Mouse (Mus musculus): ENCODE data around the gene Hes7. TPM values are rescaled to one million over a fixed set of nuclear protein-coding genes. Genes with fewer than 3 reads are reported as not detected.
A peak's percentile ranks its signal among the peaks of the same experiment; 100 is the strongest.

The Hes7 gene
- total RNA-seq (2017) = not detected in 2 replicates

DNA sequence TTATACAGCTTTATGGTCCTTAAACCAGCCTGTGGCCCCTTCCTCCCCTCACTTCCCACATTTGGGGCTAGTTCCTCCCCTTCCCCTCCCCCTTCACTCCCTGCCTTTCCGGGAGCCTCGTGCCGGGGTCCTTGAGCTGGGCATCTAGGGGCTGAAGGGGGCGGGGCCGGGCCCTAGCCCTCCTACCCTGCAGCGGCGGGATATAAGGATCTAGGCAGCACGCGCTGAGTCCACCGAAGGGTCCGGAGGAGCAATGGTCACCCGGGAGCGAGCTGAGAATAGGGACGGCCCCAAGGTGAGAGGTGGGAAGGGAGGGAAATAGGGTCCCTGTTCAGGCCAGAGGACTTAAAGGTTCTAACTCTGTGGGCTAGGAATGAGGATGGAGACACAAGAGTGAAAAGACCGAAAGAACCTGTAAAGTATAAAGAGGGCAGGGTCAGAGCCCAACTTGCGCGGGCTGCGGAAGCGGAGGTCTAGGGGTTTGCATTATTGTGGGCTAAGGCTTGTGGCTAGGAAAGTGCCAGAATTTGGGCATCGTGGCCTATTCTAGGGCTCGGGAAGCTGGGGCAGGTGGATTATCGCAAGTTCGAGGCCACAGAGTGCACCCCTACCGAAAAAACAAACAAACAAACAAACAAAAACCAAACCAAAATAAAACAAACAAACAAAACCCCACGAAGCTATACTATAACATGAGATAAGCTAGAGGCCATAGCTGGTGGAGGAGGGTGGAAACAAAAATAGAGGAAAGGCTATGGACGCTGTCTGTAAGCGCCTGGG is at the start of gene Hes7:
TSS of gene Hes7 (plus strand) at position 184 of the 780 bp plus-strand sequence.
- ATAC-seq (replicated peaks; ENCODE audit: low read depth, poor library complexity, severe bottlenecking) = no peak

DNA sequence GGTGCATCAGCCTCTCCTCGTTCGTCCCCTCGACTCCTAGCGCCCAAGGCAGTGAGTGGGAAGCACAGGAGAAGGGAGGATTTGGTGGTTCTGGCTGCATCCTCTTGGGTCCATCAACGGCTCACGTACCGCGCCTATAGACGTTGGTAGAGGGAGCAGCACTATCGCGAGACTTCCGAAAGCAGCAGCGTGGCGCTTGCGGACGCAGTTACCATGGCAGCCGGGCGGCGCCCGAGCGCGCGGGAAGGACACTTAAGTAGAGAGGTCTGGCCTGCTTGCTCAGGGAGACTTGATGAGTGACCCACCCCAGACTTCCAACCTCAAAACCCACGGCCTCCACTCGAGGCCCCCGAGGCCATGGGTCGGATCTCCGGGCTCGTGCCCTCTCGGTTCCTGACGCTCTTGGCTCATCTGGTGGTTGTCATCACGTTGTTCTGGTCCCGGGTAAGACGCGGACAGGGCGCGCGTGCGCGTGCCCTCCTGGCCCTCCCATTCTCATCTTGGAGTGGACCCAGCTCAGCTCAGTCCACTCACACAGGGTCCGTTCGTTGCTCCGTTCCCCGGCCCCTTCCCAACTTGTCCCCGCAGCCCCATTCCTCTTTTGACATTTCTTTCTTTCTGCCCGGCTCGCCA is 49.5 kb upstream of the Hes7 start, which contains the start of gene Tmem107:
TSS of gene Tmem107 (plus strand) at position 217 of the 633 bp plus-strand sequence.
- ATAC-seq (replicated peaks; ENCODE audit: low read depth, poor library complexity, severe bottlenecking) = peak; percentile 55

DNA sequence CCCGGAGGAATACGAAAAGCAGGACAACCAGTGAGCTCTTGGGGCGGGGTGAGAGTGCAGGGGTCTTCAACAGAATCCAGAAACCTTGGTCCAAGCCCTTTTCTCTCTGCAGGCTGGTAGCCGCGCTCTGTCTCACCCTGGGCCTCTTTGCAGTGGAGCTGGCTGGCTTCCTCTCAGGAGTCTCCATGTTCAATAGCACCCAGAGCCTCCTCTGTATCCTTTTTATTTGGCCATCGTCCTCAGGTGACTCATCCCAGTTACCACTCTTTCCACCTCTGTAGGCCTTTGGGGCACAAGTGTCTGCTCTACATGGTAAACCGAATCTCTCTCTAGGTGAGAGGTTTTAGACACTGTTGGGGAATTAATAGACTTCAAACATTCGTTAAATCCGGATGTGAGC is 48.9 kb upstream of the Hes7 start:
- no peak for ATAC-seq (replicated peaks; ENCODE audit: low read depth, poor library complexity, severe bottlenecking)

DNA sequence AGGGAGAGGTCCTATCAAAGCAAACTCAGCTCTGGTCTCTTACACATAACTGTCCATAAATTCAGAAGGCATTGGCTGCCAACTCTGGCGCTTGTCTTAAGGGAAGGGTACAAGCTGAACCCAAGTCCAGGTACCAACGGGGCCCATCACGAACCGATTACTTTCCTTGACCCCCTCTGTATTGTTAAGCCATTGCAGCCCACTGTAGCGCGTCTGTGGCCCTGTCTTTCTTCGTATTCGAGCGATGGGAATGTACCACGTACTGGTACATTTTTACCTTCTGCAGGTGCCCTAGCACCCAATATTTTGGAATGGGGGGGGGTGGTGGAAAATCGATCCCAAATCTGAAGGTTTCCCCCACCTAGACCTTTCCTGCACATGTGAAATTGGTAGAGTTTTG is 48.0 kb upstream of the Hes7 start:
- ATAC-seq (replicated peaks; ENCODE audit: low read depth, poor library complexity, severe bottlenecking) = no peak

DNA sequence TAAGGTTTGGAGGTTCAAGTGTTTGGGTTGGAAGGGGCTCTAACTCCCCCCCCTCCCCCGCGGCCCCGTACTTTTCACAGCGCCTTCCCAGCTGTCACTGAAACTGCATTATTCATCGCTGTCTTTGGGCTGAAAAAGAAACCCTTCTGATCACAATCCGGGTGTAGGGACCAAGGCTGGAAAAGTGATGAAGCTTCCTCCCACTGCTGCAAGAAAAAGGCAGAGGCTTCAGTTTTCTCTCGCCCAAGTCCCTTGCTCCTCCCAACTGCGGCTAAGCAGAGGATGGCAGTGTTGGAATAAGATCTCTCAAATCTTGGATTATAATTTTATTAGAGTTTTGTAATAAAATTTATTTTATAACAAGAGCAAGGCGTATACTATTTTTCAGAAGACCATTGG is 47.5 kb upstream of the Hes7 start:
- ATAC-seq (replicated peaks; ENCODE audit: low read depth, poor library complexity, severe bottlenecking) = no peak

DNA sequence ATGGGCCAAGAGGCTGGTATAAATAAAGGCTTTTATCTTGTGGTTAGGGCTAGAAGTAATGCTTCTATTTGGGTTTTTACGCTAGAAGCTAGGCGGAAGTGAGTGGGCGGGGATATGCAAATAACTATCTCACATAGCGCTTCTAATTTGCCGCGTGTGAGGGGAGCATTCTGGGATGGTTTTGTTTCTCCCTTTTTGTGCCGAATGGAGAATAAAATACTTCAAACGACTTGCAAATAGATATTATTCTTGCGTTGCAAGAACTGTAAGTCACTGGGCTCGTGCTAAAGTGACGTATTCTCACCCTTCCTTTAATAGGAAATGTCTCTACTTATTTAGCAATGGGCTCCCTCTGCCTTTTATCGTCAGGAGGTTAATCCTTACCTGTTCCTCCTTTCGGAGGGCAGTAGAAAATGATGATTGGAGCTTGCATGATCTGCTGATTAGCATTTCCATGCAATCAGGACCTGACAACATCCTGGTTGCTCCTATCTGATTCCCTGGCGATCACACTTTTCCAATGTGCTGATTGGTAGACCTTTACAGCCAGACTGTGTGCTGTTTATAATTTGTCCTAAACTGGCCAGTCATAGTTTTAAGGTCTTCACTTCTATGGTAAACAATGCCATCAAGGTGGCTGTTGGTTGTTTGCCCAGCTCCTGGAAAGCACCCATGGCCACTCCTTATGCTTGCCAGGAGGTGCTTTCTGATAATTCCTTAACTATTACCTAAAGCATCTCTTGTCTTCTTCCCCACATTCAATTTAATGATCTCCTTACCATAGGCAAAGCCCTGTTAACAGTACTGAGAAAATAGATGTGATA is 46.9 kb upstream of the Hes7 start:
- ATAC-seq (replicated peaks; ENCODE audit: low read depth, poor library complexity, severe bottlenecking) = peak; percentile 76

DNA sequence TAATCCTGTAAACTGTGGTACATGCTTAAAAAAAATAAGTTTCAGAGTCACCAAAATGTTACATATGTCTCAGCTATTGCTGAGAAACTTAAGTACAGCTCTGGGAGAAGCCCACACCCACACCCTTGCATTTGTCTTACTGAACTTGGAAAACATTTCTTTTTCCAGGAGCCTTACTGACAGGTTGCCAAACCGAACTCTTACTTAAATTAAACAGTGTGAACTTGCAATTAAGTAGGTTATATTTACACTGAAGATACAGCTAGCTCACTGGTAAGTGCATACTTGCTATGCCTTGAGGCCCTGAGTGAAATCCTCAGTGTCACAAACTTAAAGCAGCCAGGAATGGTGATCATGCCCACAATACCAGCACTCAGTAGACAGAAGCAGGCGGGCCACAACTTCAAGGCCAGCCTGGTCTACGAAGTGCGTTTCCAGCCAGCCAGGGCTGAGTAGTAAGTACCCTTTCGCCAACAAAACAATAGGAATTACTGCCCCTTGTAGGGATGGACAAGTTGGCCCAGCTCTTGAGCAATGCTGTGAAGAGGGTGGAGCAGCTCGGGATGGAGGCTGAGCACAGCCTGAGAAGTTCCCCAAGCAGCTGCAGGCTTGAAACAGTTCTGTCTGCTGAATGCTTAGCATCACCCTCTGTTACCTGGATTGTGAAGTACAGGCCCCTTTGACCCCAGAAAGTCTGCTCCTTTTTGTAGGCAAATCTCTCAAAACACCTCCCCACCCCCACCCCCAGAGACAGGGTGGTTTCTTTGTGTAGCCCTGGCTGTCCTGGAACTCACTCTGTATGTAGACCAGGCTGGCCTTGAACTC is 46.0 kb upstream of the Hes7 start:
- ATAC-seq (replicated peaks; ENCODE audit: low read depth, poor library complexity, severe bottlenecking) = no peak

DNA sequence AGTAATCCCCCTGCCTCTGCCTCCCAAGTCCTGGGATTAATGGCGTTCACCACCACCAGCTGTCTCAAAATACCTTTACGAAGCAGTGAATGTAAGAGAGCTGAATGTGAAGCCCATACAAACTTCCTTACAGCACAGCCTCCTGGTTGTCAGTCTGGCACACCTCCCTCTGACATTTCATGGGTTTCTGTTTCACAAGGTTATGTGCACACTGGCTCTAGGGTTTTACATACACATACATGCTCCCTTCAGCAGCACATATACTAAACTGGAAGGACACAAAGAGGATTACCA is 45.5 kb upstream of the Hes7 start:
- no peak for ATAC-seq (replicated peaks; ENCODE audit: low read depth, poor library complexity, severe bottlenecking)

DNA sequence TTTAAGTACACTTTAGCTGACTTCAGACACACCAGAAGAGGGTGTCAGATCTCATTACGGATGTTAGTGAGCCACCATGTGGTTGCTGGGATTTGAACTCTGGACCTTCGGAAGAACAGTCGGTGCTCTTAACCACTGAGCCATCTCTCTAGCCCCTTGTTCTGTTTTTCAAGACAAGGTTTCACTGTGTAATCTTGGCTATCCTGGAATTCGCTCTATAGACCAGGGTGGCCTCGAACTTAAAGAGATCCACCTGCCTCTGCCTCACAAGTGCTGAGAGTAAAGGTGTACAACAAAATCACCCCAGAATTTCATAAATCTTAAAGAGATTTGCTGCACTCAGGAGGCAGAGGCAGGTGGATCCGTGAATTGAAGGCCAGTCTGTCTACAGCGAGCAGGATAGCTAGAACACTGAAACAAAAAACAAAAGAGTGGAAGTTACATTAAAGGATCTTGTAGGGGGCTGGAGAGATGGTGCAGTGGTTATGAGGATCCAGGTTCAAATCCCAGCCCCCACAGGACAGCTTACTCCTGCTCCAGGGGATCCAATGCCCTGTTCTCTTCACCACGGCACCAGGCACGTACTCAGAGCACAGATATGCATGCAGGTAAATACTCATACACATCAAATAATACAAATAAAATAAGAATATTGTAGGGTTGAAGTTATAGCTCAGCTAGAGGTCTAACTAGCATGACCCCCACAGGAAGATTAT is 44.3 kb upstream of the Hes7 start:
- ATAC-seq (replicated peaks; ENCODE audit: low read depth, poor library complexity, severe bottlenecking) = no peak

DNA sequence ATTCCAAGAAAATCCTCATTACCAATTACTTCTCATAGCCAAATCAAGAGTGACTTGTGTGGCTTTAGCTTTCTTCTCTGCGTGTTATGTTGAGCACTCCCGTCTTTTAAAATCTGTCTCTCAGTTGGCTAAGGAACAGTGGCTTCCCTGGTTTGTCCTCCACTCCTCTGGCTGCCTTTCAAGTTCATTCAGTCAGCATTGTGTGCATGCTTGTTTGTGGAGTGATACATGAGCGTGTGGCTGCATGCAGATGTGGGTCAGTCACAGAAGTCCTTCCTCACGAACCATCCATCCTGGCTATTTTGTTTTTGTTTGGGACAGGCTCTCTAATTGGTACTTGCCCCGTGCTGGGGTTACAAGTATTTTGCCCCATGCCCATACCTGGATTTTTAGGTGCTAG is 43.6 kb upstream of the Hes7 start:
- ATAC-seq (replicated peaks; ENCODE audit: low read depth, poor library complexity, severe bottlenecking) = no peak

DNA sequence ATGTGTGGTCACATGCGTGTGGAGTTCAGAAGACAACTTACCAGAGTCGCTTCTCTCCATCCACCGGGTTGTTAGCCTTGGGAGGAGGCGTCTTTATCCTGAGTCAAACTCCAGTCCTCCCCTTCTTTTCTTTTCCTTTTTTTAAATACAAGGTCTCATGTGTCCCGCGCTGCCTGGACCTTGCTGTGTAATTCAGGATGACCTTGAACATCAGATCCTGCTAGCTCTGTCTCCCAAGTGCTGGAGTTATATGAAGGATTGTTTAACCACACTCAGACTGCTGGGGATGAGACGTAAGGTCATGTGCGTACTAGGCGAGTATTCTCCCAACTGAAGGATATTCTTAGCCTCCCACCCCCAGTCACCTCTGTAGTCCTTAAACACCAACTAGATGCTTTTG is 42.9 kb upstream of the Hes7 start:
- ATAC-seq (replicated peaks; ENCODE audit: low read depth, poor library complexity, severe bottlenecking) = no peak

DNA sequence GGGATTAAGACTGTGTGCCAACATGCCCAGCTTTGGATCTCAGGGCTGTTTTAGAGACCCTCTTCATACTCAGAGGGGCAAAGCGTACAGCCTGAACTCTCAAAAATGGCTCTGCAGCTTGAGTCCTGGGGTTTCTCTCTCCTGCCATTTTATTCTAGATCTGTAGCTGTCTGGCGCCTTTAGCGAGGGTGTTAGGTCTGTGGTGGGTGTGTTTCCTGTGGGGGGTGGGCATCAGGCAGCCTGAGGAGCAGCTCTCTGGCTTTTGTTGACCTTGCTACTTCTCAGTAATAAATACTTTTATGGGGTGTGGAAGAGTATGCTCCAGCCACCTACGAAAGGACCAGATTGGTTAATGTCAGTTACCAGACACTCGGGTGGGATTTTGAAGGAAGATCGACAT is 42.2 kb upstream of the Hes7 start:
- ATAC-seq (replicated peaks; ENCODE audit: low read depth, poor library complexity, severe bottlenecking) = no peak

DNA sequence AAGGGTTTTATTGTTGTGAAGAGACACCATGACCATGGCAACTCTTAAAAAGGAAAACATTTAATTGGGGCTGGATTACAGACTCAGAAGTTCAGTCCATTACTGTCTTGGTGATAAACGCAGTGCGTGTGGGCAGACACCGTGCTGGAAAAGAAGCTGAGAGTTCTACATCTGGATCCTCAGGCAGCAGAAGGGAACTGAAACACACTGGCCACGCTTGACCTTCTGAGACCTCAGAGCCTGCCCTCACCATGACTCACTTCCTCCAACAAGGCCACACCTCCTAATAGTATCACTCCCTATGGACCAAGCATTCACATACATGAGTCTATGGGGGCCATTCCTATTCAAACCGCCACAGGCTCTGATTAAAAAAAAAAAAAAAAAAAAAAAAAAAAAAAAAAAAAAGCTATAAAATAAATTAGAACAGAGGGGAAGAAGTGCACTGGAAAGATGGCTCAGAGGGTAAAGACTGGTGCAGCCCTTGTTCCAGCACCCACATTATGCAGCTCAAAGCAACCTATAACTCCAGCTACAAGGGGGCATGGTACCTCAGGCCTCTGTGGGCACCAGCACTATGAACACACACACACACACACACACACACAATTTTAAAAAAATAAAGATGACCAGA is 41.3 kb upstream of the Hes7 start:
- ATAC-seq (replicated peaks; ENCODE audit: low read depth, poor library complexity, severe bottlenecking) = peak; percentile 53

DNA sequence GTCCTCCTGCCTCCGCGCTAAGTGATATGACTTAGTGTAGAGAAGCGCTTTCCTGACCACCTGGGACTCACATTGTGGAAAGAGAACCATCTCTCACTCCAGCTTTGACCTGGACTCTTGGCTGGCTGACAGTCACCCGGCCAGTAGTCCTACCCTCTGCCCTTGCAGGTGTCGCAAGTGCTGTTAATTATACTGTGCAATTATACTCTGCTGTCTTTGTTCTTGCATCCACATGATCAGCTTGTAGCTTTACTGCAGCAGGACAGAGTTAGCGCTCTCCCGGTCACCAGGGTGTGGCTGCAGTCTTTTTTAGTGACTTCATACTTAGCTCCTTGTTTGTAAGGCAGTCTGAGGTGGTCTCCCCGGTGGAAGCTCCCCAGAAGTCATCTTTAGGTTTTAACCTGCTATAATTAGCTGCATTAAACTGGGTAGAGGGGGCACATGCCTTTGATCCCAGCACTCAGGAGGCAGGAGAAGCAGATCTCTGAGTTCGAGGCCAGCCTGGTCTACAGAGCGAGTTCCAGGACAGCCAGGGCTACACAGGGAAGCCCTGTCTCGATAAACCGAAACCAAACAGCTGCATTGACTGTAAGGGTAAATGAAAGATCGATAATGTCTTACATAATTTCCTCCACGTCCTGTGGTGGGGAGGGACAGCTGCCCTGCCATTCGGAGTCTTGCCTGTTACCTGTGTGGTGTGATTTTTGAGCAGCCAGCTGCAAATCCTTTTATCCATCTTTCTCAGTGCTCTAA is 39.9 kb upstream of the Hes7 start:
- no peak for ATAC-seq (replicated peaks; ENCODE audit: low read depth, poor library complexity, severe bottlenecking)

DNA sequence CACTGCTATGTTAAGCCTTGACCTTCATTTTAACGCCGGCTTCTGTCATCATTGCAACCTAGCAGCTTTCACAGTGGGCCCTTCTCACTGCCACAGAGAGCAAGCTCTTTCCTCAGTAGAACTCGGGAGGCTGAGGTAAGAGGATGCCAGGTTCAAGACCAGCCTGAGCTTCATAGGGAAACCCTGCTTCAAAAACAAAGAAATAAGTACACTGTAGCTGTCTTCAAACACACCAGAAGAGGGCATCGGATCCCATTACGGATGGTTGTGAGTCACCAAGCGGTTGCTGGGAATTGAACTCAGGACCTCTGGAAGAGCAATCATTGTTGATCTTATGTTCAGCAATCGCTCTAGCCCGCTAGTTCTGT is 39.4 kb upstream of the Hes7 start:
- ATAC-seq (replicated peaks; ENCODE audit: low read depth, poor library complexity, severe bottlenecking) = no peak

DNA sequence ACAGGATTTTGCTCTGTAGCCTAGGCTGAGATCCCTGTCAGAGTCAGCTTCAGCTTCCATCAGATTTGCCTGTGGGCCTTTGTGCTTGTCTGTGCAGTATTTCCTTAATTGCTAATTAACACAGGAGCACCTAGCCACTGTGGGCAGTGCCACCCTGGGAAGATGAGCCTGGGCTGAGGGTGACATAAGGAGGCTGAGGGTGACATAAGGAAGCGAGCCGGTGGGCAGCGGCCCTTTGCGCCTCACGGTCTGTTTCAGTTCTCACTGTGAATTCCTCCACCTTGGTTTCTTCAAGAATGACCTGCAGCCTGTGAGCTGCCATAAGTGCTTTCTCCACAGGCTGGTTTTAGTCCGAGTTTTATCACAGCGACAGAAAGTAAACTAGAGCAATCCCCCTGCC is 38.6 kb upstream of the Hes7 start:
- ATAC-seq (replicated peaks; ENCODE audit: low read depth, poor library complexity, severe bottlenecking) = no peak

DNA sequence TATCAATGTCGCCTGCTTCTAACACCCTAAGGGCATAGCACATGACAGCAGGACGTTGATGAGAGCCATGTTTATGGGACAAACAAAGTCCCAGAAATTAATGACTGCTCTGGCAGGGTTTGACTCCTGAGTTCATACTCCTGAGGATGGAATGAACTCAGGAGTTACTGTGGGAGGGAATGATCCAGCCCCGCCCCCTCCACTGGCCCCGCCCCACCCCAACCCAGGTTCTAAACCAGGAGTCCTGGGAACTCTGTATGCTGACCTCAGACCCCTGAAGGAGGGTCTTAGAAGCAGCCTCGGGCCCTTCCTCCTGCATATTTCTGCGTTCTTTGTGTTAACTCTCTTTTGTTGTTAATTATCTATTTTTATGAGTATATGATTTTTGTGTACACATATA is 34.6 kb upstream of the Hes7 start:
- no peak for ATAC-seq (replicated peaks; ENCODE audit: low read depth, poor library complexity, severe bottlenecking)

DNA sequence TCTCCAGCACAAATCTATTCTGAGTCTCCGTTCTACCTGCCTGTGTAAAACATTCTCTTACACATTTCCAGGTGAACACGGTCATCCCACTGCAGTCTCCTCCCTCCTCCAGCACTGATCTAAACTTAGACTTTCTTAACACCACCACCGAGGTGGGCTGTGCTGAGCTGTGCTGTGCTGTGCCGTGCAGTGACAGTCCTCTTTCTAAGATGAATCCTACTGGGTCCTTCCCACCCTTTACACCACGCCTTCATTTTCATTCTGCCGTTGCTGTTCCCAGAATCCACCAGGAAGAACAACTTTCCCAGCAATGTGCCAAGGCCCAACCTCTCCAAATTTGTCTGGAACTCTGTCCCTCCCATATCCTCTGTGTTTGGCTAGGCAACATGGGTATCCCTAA is 33.8 kb upstream of the Hes7 start:
- ATAC-seq (replicated peaks; ENCODE audit: low read depth, poor library complexity, severe bottlenecking) = no peak

DNA sequence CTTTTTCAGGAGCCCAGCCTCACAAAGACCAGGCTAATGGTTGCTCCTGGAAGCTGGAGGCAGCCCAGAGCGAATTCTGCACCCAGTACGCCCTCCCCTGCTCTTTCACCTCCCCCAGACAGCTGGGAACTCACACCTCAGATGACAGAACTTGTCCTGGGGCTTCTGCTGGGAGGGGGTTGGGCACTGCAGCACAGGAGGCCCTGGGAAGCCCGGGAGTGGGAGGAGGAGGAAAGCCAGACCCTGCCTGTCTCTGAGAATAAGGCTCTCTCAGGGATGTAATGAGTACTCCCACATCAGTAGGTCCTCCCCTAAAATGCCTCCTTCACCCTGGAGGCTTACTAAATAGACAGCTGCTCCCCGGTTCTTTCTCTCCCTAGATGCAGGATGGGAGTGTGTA is 33.1 kb upstream of the Hes7 start:
- no peak for ATAC-seq (replicated peaks; ENCODE audit: low read depth, poor library complexity, severe bottlenecking)
